Mouse (Mus musculus) erythroid progenitor cell, adult 5-6 weeks (primary cell): ENCODE measurements around the gene Dab2. TPM values are rescaled to one million over a fixed set of nuclear protein-coding genes. Genes with fewer than 3 reads are reported as not detected.

Source experiments
- ATAC-seq: replicated peaks from 2 replicates; pipeline ENCODE4 v1.8.0; 2016; ENCODE audit warnings: moderate number of reproducible peaks, mild to moderate bottlenecking, moderate TSS enrichment, inconsistent platforms; ENCODE audit not compliant: poor library complexity, low FRiP score, severe bottlenecking
- total RNA-seq, 2 experiments: library from RNA; stranded (forward) in 1 of 2; stranded (reverse) in 1 of 2; fragments of 150-400 nt in 1 of 2; fragments of 186-747, 209-891 nt in 1 of 2; gene quantifications; 2 replicates each; pipeline versions ENCODE4 v1.2.3 to v1.2.4; 2015 to 2017; ENCODE audit warnings: low replicate concordance in 2 of 2

Dab2 gene
- total RNA-seq (2015; ENCODE audit: low replicate concordance), result 5.4 TPM in 1 of 2 replicates, not detected in the other
- total RNA-seq (2017; ENCODE audit: low replicate concordance), result not detected in 2 replicates

DNA sequence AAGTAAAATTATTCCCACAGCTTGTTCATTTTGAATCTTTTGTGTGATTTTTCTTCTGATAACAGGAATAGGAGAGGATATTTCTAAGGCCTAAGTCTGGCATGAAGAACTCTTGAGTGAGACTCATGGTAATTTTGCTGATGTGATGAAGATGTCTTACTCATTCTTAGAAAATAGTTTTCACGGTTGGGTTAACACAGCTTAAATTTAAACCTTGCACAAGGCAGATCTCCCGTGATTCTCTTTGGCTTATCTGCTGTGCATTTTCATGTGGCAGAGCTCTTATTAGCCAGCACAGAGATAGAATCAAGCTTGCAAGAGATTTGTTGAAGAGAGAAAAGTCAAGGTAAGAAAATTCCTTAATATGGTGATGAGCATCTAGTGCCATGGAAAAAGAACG, at the start of gene Dab2:
Dab2 (plus strand) TSS at position 235 of the 400 bp plus-strand sequence.
- ATAC-seq, result no peak

DNA sequence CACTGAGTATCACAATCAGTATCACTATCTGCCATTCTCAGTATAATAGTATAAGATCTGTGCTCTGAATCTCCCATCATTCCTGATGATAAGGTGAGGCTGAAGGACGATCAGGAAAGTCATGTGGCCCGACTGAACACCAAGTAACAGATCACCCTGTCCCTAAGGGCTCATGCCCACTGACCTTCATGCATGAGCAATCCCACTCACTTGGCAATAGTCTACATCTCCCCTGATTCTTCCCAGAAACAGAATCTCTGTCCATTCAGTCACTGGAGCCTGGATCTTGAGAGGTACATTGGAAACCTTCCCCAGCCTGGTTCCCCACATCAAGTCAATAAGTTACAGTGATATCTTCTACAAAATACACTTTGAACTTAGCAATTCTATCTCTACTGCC, 46.1 kb upstream of the Dab2 start:
- no peak for ATAC-seq

DNA sequence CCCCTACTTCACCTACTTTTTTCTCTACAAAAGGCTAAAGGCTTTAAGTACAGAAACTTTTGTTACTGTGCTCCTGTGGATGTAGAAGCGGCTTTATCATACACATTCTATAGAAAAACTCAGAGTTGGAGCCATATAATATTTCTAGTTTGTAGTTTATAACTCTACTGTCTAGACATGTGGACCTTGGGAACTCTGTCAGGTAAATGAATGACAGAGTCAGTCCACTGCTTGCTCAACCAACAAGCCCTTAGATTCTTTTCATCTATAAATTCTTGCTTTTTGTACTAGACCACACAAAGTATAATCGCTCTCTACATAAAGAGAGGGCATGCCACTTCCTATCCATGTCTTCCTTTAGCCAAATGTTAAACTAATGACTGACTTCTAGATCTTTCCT, 45.2 kb upstream of the Dab2 start:
- ATAC-seq, result no peak

DNA sequence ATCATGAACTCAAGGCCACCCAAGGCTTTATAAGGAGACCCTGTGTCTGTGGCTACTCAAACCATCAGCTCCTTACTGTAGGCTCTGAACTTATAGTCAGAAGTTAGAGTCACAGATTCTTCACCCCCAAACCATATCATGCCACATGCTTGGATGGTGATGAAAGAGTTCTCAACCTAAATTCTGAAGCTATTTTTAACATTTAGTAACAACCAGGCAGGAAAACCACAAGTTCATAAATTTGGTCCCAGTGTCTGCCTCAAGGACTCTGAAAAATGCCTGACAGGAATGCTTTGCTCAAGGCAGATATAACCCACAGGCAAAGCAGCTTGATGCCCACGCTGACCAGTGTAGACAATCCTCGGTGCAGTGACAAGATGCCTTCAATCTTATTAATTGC, 42.5 kb upstream of the Dab2 start:
- ATAC-seq, result no peak

DNA sequence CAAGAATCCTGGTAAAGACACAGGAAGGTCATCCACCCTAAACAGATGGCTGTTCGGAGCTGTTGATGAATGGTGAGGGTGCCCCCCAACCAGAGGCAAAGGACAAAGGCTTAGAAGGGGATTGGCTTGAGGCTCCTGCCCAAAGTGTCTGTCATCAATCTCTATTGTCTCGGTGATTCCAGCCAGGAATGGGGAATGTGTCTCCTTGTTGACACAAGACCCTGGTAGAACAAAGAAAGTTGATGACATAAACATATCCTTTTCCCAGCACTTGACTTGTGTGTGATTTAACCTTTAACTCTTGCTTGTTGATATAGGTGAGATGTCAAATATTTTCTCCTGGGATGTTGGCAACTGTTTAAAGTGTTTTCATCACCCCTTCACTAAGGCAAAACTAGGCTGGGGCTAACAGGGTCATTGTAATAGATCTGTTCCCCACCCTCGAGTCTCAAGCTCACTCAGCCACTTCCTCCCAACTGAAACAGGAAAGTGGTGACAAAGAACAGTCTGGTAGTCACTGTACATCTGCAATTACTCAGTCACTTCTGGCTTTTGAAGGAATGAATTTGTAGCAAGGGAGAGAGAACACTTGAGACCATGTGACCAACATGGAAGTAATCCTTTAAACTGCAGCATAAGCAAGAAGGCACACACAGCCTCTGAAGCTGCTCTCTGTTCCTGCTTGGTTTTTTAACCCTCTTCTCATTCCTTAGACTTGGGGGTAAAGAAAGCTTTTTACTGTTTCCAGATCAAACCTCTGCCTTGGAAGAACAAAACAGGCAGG, 39.4 kb upstream of the Dab2 start:
- ATAC-seq, result no peak

DNA sequence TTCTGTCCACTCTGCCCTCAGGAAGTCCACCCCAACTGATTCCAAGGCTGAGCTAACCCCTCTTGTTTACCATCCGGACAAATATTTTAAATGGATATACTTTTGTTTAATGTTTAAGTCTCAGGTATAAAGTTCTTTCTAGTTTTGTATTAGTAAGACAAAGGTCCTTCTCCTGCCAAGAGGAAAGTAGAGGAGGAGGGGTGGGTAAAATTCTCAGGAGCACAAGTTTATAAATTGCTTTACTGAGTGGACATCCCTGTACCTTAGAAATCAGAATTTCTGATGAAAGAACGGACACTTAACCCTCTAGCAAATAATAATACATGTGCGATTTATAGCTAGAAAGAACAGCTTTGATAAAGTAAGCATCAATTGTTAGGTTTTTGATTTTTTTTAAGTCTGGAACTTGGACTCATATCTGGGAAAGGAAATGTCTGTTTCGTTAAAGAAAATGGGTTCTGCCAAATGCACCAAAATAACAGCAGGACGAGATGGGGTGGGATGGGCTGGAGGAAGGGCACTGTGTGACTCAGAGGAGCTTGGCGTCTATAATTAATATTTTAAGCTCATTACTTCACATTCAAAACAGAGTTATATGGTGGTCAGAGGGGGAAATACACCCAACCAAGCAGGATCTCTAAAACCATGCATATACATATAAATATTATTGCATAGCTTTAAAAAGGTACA, 38.7 kb upstream of the Dab2 start:
- no peak for ATAC-seq

DNA sequence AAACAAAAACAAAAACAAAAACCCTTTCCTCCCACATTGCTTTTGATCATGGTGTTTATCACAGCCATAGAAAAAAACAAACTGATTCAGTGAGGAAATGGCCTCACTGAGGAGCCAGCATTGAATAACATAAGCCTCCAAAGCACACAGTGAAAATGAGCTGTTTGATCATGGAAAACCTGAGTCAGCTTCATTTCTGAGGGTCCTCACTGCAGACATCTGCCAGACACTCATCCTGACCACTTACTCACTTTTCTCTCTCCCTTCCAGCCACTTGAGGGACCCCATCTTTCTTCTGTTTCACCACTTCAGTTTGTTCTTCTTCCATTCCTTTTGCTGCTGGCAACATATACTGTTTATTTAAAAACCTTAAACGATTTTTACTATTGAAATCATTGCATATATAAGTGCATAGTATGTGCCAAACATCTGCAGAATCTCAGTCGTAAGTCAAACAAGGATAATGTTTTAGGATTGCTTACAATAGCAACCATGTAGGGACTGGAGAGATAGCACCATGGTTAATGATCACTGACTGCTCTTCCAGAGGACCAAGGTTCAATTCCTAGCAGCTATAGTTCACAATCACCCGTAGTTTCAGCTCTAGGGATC, 32.3 kb upstream of the Dab2 start:
- no peak for ATAC-seq

DNA sequence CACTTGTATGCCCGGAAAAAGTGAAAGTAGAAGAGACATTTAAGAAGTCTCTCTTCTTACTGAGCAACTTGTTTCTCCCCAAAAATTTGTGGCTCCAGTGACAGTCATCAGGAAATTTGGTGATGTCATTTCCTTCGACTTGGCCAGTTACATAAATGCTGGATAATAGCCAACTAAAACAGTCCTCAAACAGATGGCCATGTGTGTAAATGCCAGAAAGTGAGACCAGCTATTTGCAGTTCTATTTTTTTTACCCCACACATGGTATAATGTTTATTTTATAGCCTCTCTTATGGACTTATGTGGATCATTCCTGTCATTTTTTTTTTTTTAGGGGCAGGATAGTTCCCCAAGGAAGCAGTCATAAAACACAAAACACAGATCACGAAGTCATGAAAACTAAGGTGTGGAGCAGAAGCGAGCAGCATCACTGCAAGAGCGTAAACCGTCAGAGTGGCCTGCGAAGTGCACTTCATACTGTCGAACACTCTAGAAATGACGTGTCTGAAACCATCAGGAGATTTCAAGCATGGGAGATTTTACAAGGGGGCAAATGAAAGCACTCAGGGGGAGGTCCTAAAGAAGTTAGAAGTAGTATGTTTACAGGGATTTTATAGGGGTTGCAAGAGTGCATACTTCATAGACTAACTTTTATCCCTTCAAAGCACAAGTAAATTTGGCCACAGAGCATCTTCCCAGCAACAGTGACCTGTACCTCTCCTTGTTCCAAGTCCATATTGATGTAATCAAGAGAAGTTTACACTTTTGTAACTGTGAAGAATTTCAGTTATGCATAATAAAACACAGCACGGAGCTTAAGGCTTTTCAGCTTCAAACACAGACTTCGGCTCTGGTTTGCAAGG, 20.8 kb upstream of the Dab2 start:
- no peak for ATAC-seq

DNA sequence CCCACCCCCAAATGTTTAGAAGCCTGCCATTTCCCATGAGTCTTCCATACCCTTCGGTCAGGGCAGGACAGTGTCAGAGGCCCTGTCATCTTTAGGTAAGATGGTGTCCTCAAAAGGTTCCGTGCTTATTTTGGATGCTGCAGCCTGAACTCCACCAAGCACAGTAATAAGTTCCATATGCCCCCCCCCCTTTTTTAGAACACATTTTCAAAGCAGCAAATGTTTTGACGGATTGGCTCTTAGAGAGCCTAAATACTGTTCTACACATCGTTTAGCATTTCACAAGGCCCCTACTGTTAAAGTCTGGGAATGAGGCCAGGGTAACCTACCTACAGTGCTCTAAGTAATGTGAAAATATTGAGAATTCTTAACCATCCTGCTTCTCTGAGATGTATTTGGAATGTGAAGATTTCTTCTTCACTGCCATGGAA, 19.6 kb upstream of the Dab2 start:
- ATAC-seq, result no peak

DNA sequence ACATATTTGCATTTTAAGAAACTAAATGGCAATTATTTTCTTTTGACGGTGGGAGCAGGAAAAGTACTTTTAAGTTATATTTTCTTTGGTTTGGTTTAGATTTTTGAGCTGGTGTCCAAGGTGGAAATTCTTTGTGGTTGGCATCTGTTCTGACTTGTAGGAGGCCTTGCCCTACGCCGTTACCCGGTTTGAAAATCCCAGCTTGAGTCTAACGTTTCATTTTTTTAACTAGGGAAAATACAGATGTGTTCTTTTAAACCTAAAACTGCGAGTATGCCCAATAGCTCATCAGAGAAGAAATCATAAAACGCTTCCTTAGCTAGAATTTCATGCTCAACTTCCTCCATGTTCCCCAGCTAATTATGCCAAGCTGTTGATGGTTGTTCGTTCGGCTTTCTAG, 16.3 kb upstream of the Dab2 start:
- ATAC-seq, result no peak

DNA sequence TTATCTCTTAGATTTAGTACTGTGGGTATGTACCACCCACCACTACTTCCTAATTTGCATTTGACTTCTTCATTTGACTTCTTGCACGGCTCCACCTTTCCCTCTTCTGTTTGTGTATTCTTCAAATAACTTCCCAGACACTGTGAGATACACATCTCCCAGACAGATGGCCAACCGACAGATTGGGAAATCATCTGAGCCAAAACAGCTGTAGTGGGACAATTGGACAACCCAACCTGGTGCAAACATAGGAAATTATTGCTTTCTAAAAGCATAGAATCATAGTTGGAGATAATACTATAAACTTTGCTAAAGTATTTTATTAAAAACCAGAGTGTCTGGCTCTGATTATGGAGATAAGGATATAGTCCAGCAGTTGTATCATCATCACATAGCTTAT, 3.5 kb upstream of the Dab2 start:
- no peak for ATAC-seq

DNA sequence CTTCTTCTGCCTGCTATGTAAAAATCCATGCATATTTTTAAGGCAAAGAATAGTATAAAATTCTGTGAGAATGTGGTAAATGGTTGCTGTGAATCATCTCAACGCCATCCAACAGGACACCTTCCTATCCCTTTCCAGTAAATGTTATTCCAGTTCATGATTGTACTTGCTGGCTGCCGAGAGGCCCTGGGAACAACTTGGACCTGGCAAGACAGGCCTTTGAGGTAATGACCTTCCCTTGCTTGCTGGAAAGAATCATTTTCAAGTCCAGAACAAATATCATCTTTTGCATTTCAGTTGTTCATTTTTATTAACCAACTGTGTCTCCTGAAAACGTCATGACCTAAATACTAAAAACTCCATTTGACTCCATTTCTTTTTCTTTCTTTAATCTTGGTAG, 862 bp upstream of the Dab2 start:
- no peak for ATAC-seq

DNA sequence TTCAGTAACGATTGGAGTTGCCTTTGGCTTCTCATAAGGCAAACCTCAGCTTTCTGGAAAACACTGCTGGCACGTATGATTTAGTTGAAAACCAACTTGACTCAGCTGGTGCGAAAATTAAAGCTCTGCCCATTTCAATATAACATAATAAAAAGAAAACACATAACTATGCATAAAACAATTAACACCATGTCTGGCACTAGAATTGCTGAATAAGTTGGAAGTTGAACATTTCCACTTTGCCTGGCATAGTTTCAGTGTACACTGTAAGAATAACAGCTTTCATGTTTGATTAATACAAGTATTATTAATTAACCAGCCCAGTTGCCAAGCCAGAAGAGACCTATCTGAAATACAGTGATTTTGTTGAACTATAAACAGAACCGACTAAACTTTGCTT, 2.6 kb downstream of the Dab2 start:
- no peak for ATAC-seq

DNA sequence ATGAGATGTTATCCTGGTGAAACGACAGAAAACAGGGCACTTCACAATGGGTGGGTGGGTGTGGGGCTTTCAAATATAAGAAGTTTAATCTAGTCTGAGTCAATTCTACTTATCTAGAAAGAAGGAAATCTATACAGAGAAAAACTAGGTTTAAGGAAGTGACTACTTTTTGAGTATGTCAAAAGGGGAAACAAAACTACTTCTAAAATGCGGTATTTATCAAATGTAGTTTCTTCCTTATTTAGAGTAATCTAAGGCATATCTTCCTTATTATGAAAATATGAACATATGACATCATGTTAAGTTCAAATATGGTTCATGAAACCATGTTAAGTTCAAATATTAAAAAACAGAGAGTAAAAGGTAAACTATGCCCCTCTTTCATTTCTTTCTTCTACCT, 4.2 kb downstream of the Dab2 start:
- no peak for ATAC-seq

DNA sequence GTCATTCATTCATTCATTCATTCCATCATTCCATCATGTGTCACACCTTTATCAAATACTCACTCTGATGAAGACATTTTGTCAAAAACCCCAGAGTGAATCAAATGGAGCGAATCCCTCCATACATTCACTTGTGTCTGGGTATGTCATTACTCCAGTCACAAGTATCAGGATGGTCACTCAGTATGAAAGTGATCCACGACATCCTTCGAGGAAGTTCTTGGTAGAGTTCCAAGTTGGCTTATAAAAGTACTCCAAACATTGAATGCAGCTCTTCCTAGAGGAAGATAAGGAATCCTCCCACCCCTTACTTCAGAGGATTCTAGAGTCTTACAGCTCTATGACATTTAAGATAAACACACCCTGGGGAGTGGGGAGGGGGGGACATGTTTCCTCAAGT, 10.0 kb downstream of the Dab2 start:
- no peak for ATAC-seq

DNA sequence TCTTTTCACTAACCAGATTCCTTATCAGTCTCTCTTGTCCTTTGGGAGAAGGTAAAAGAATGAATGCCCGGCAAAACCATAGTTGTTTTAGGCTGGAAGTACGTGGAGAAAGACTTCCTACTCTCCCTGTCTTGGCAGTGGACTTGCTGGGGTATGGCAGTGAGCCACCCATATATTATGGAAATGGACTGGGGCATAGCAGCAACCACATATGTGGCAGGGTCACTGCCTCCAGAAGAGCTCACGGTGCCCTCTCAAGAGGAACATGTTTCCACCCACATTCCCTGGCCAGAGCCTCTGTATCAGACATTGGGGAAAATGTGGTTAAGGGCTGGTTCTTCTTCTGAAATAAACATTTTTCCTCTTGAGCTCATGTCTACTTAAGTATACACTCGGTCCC, 10.8 kb downstream of the Dab2 start:
- no peak for ATAC-seq

DNA sequence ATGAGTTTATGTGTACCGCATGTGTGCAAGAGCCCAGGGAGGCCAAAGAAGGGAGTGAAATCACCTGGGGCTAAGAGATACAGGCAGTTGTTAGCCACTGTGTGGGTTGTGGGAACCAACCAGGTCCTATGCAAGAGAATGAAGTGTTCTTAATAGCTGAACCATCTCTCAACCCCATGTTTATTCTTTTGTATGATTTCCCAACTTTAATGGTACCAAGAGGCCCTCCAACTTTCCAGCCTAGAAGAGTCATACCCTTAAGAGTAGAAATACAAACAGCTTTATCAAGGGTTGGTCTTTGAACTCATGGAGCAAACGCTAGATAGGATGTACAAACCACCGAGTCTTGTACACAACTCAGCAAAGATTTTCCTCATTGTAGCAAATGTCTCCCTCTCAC, 12.8 kb downstream of the Dab2 start:
- no peak for ATAC-seq

DNA sequence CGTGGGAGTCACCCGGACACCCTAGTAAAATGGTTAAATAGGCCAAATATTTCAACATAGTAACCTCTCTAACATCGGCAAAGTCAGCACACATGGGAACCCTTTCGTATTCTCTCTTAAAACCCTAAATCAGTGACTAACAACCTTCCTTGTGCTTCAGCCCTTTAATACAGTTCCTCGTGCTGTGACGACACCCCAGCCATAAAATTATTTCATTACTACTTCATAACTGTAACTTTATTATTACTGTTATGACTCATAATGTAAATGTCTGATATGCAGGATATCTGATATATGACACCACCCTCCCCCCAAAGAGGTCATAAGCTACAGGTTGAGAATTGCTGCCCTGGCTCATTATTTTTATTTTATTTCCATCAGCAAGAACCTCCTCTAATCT, 19.8 kb downstream of the Dab2 start:
- no peak for ATAC-seq

DNA sequence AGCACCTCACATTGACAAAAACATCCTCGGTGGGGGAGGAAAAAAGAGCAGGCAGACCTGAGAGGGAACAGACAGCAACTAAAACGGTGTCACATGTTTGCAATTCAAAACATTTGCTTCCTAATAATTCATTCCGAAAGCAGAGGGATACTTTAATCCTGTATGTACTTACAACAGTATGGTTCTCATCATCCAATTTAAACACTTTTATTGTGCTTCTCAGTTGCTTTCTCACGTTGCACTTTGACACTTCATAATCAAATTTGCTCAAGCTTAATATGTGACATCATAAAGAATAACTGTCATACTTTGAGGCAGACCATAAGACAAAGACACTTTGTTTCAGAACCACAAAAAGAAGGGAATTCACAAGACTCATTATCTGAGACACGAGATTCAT, 20.9 kb downstream of the Dab2 start:
- ATAC-seq, result no peak

DNA sequence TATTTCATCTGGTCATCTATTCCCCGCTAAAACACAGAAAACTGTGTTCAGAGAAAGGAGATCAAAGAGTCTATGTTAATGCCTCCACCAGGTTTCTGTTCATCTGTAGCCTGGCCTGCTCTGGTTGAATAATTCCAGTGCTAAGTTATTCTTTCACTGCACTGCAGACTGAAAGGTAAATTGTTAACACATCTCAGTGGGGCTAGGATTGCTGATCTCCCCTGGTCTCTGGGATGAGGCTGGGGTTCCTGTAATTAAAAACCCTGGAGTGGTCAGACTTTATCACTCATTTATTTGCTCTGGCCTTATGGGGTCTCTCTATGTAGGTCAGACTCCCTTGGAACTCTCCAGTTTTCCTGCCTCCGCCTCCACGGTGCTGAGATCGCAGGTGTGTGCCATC, 21.7 kb downstream of the Dab2 start:
- ATAC-seq, result no peak
